Mouse (Mus musculus) c-Kit-negative CD71-positive TER-119-positive erythroid progenitor cells, embryonic 14.5 days (primary cell): ENCODE data around the gene Usp15.
"Not testable (repeated sequence)": the region's sequence is repeated elsewhere in the genome, so short reads cannot be mapped to it uniquely, and the experiment has no call there.

Experiments used
- DNase-seq: peaks from one replicate; pipeline ENCODE4 v3.0.0-alpha.2; 2013; ENCODE audit warnings: low read depth, low spot score

The Usp15 gene

GRCm38 (mm10) chr10:123196835-123197559 is at the start of gene Usp15:
Gene Usp15, minus strand, starts transcription at chr10:123196995.
- DNase-seq, result peak; percentile 81

- DNase-seq, result no peak
These were observed 32.6 kb upstream of the Usp15 start for GRCm38 (mm10) chr10:123229420-123229819.

- no peak for DNase-seq
These were observed 26.0 kb upstream of the Usp15 start for GRCm38 (mm10) chr10:123222785-123223184.

- DNase-seq, result no peak
These were observed 12.7 kb upstream of the Usp15 start for GRCm38 (mm10) chr10:123209517-123209916.

GRCm38 (mm10) chr10:123208336-123208735 is 11.5 kb upstream of the Usp15 start:
- no peak for DNase-seq

- no peak for DNase-seq
These were observed 9.3 kb upstream of the Usp15 start for GRCm38 (mm10) chr10:123206074-123206473.

- DNase-seq, result not testable (repeated sequence)
These were observed 8.6 kb upstream of the Usp15 start for GRCm38 (mm10) chr10:123205364-123205763.

GRCm38 (mm10) chr10:123201981-123202758 is 5.4 kb upstream of the Usp15 start:
- no peak for DNase-seq

GRCm38 (mm10) chr10:123201436-123201835 is 4.6 kb upstream of the Usp15 start:
- no peak for DNase-seq

GRCm38 (mm10) chr10:123200996-123201395 is 4.2 kb upstream of the Usp15 start:
- DNase-seq, result no peak

- DNase-seq, result no peak
These were observed 3.5 kb upstream of the Usp15 start for GRCm38 (mm10) chr10:123200320-123200659.

- no peak for DNase-seq
These were observed 3.0 kb upstream of the Usp15 start for GRCm38 (mm10) chr10:123199615-123200319.

GRCm38 (mm10) chr10:123199119-123199518 is 2.3 kb upstream of the Usp15 start:
- DNase-seq, result no peak

GRCm38 (mm10) chr10:123198183-123198582 is 1.4 kb upstream of the Usp15 start:
- DNase-seq, result no peak

GRCm38 (mm10) chr10:123195961-123196834 is 597 bp downstream of the Usp15 start:
- DNase-seq, result peak; percentile 72

GRCm38 (mm10) chr10:123195501-123195900 is 1.3 kb downstream of the Usp15 start:
- DNase-seq, result peak; percentile 27

GRCm38 (mm10) chr10:123191038-123191437 is 5.8 kb downstream of the Usp15 start:
- DNase-seq, result no peak

GRCm38 (mm10) chr10:123187337-123187736 is 9.5 kb downstream of the Usp15 start:
- no peak for DNase-seq

GRCm38 (mm10) chr10:123185907-123186306 is 10.9 kb downstream of the Usp15 start:
- DNase-seq, result no peak

GRCm38 (mm10) chr10:123183743-123184142 is 13.1 kb downstream of the Usp15 start:
- DNase-seq, result no peak

GRCm38 (mm10) chr10:123183243-123183642 is 13.6 kb downstream of the Usp15 start:
- DNase-seq, result no peak
